Mouse (Mus musculus) intestine, embryonic 15.5 days (tissue): ENCODE data around the gene Gp1ba. TPM values are rescaled to one million over a fixed set of nuclear protein-coding genes. Genes with fewer than 3 reads are reported as not detected.

Experiments used
- ATAC-seq: fragments of 200-750 bp; cut with Nextera tagmentation; 2 replicates; pipeline ENCODE4 v1.8.0; 2017; ENCODE audit warnings: moderate TSS enrichment, moderate library complexity
- H3K27ac ChIP-seq: fragments of 300-500 bp; sonication (generic); 2 replicates; pipeline ENCODE4 v1.5.1; 2015; ENCODE audit warnings: mild to moderate bottlenecking, inconsistent platforms
- H3K27me3 ChIP-seq: fragments of 300-500 bp; sonication (generic); replicated peaks from 2 replicates; pipeline ENCODE4 v1.6.1; 2015; ENCODE audit warnings: inconsistent platforms
- H3K36me3 ChIP-seq: fragments of 300-500 bp; sonication (generic); 2 replicates; pipeline ENCODE4 v1.6.1; 2015; ENCODE audit warnings: inconsistent platforms
- H3K4me1 ChIP-seq: fragments of 300-500 bp; sonication (generic); replicated peaks from 2 replicates; pipeline ENCODE4 v1.6.1; 2015; ENCODE audit warnings: inconsistent platforms
- H3K4me2 ChIP-seq: fragments of 300-500 bp; sonication (generic); replicated peaks from 2 replicates; pipeline ENCODE4 v1.6.1; 2015; ENCODE audit warnings: mild to moderate bottlenecking, inconsistent platforms
- H3K4me3 ChIP-seq: fragments of 300-500 bp; sonication (generic); replicated peaks from 2 replicates; pipeline ENCODE4 v1.5.1; 2015; ENCODE audit warnings: inconsistent platforms
- H3K9ac ChIP-seq: fragments of 300-500 bp; sonication (generic); 2 replicates; pipeline ENCODE4 v1.6.1; 2015; ENCODE audit warnings: inconsistent platforms
- H3K9me3 ChIP-seq: fragments of 300-500 bp; sonication (generic); 2 replicates; pipeline ENCODE4 v1.6.1; 2016; ENCODE audit warnings: inconsistent platforms
- WGBS: fragments of 180-500 bp; shearing (Covaris S2); methylation state at CpG from one replicate; pipeline ENCODE4 v1.1.7; 2015; 5-methylcytosine and 5-hydroxymethylcytosine counted together
- polyA plus RNA-seq: library from polyadenylated mRNA; unstranded; fragments of >200 nt; fragmentation: Nextera tagmentation; extraction: Ambion mirVana; gene quantifications from 2 replicates; pipeline ENCODE4 v1.2.1, GENCODE M21; 2015

Gp1ba gene
- polyA plus RNA-seq, 1 experiment from 2014 or later: 0.24 TPM

DNA sequence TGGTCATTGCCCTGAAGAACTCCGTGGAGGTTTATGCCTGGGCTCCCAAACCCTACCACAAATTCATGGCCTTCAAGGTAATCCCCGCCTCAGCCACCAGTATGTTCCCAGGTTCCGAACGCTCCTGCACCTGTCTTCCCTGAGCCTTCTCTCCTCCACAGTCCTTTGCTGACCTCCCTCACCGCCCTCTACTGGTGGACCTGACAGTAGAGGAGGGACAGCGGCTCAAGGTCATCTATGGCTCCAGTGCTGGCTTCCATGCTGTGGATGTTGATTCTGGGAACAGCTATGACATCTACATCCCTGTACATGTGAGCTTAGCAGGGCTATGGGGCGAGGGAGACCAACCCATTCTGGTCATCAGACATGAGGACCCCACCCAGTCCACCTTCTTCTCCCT is 26.4 kb upstream of the Gp1ba start:
- Histone ChIP-seq H3K27me3 (no peaks in the 10 kb centered on the region), H3K9me3 (no peaks in the 10 kb centered on the region), H3K4me2 (no peak overlapping the region), H3K4me3 (no peak overlapping the region), H3K36me3 (peaks cover 39% of the 10 kb centered on the region), H3K4me1 (peaks cover 19% of the 10 kb centered on the region), H3K27ac (no peak overlapping the region), H3K9ac (no peak overlapping the region)
- 77% methylated on average over 7 of the region's 7 CpGs for WGBS
- ATAC-seq: no peak

DNA sequence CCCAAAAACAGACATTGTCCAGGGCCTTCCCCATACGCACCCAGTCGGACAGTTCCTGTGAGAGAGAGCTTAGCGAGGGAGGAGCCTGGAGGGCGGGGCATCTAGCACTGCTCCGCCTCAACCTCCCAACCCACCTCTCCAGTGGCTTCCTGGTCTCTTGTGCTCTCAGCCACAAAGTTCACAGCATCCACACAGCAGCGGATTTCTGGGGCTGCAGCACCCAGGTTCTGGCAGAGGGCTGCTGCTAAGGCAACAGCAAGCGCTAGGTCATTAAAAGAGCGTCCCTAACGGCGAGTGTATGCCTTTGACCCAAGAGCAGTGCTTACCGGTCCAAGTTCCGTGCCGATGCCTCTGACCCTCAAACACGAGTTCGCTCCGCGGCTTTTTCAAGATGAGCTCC is 23.8 kb upstream of the Gp1ba start:
- H3K4me1 ChIP-seq: peaks cover 19% of the 10 kb centered on the region
- H3K27ac ChIP-seq: peak overlapping the region; percentile 78
- peak overlapping the region; percentile 94 for H3K4me2 ChIP-seq
- H3K27me3 ChIP-seq: no peaks in the 10 kb centered on the region
- whole genome bisulfite sequencing: under 1% methylated on average over 17 of the region's 17 CpGs
- ATAC-seq: peak; percentile 95
- peak overlapping the region; percentile 54 for H3K9ac ChIP-seq
- H3K9me3 ChIP-seq: no peaks in the 10 kb centered on the region
- H3K36me3 ChIP-seq: peaks cover 15% of the 10 kb centered on the region
- peak overlapping the region; percentile 43 for H3K4me3 ChIP-seq

DNA sequence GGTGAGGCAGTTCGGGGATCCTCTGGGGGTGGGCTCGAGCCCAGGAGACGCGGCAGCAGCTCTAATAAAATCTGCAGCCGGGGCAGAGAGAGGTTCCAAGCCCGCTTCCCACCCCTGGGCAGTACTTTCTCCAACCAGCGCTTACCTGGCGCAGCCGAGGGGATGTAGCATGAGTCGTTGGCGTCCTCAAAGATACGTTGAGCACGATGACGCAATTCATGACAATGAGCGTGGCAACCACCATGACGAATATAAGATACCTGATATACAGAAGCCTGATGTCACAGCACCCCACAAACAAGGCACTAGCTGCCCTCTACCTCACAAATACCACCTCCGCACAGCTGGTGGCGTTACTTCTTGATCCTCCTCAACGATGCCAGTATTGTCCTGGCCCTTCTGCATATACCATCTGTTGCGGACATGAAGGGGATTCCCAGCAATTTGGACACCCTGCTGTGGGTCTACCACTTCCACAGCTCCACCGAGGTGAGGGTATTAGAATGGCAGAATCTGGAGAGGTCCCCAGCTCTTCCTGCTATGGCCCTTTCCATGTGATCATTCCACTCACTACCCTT is 23.3 kb upstream of the Gp1ba start, which contains the start of gene 4930544D05Rik:
Gene 4930544D05Rik (plus strand): TSS at position 333 of the 578 bp plus-strand sequence.
- Histone ChIP-seq H3K9ac (peak within 1 kb of the TSS; percentile 54), H3K27me3 (no peaks in the 10 kb centered on the region), H3K9me3 (no peaks in the 10 kb centered on the region), H3K27ac (peak within 1 kb of the TSS; percentile 78), H3K36me3 (peaks cover 12% of the 10 kb centered on the region), H3K4me2 (peak within 1 kb of the TSS; percentile 94), H3K4me1 (peaks cover 19% of the 10 kb centered on the region), H3K4me3 (peak within 1 kb of the TSS; percentile 43)
- peak; percentile 18; the same call in 1 of the 2 replicates for ATAC-seq
- 16% methylated on average over 21 of the region's 21 CpGs for WGBS

DNA sequence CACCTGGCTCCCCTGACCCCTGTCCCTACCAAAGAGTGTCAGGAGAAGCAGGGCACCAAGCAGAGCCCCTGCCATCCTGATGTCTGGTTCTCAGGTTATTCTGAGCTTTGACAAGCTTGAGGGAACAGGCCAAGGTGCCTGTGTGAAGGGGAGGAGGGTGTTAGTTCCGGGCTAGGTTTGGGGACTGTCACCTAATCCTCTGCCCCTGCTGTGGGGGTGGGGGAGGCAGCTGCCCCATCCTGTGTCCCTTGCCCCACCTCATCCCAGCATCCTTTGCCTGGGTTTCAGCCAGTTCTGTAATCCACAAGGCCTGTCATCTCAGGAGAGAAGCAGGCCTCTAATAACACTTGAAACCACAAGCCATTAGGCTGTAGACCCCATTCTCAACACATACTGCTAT is 19.8 kb upstream of the Gp1ba start, which contains the start of gene Chrne:
Gene Chrne (minus strand): TSS at position 116 of the 400 bp plus-strand sequence.
- WGBS: 48% methylated on average over 1 of the region's 1 CpGs
- Histone ChIP-seq H3K27ac (no peak within 1 kb of the TSS), H3K4me2 (no peak within 1 kb of the TSS), H3K36me3 (no peaks in the 10 kb centered on the region), H3K9ac (no peak within 1 kb of the TSS), H3K9me3 (no peaks in the 10 kb centered on the region), H3K27me3 (no peaks in the 10 kb centered on the region), H3K4me1 (peaks cover 25% of the 10 kb centered on the region), H3K4me3 (no peak within 1 kb of the TSS)
- ATAC-seq: no peak

DNA sequence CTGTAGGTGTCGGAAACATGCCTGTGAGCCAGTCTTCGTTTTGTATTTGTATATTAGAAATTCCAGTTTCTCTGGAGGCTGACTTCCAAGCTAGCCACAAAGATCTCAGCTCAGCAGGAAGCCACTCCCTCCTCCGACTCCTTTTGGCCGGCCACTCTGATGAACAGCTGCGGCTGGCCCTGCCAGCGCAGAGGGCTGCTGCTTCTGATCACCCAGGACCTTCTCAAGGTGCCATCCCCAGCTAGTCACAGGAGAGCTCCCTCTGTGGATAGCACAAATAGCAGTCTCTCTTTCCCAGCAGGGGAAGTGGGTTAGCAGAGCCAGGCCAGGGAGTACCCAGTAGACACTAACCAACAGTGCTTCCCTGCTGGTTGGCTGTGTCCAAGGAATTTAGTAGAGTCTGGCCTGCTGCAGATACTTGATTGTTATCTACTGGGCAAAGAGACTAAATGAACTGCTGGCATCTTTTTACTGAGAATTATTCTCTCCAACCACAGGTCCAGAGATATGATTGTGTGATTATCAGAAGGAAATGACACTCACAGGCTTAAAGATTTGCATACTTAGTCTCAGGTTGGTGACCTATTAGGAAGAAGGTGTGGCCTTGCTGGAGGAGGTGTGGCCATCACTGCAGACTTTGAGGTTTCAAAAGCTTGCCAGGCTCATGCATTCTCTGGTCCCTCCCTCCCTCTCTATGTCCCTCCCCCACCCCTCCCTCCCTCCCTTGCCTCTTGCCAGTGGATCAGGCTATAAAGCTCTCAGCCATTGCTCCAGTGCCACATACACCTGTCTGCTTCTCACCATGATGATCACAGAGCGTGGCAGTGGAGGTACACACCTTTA is 16.7 kb upstream of the Gp1ba start:
- no peaks in the 10 kb centered on the region for H3K27me3 ChIP-seq
- peak; percentile 61 for ATAC-seq
- peaks cover 6% of the 10 kb centered on the region; the same call in 1 of the 2 replicates for H3K4me1 ChIP-seq
- WGBS: 34% methylated on average over 7 of the region's 7 CpGs
- peak overlapping the region; percentile 28; the same call in 1 of the 2 replicates for H3K9ac ChIP-seq
- H3K36me3 ChIP-seq: no peaks in the 10 kb centered on the region
- H3K4me2 ChIP-seq: no peak overlapping the region
- peak overlapping the region; percentile 62; the same call in 1 of the 2 replicates for H3K27ac ChIP-seq
- no peak overlapping the region for H3K4me3 ChIP-seq
- no peaks in the 10 kb centered on the region for H3K9me3 ChIP-seq

DNA sequence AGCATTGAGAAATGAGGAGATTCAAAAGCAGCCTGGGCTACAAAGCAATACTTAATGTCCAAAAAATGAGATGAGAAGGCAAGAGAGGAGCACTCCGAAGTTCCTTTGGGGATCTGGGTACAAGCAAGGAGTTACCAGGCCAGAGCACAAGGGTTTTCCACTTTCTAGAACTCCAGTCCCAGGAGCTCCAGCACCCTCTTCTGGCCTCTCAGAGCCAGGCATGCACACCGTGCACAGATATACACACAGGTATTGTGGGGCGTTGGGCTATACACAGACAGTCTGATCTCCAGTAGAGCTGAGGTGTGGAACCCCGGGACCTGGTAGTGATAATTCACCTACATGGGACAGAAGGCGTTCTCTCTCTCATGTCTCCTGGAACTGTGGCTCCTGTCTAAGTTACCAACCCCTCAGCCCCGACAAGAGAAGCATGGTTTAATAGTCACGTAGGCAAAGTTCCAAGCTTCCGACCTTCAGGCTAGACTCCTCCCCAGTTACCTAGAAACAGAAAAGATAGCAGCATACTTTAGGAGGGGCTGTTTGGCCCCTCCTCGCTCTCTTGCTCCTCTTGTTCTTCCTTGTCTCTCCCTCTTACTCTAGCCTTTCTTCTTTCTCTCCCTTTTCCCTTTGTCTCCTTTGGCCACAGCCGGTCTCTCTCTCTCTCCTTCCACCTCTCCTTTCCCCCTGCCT is 15.7 kb upstream of the Gp1ba start:
- Histone ChIP-seq H3K9me3 (no peaks in the 10 kb centered on the region), H3K9ac (no peak overlapping the region), H3K36me3 (no peaks in the 10 kb centered on the region), H3K4me1 (peaks cover 6% of the 10 kb centered on the region; the same call in 1 of the 2 replicates), H3K4me2 (no peak overlapping the region; the same call in 1 of the 2 replicates), H3K27me3 (no peaks in the 10 kb centered on the region), H3K27ac (no peak overlapping the region), H3K4me3 (no peak overlapping the region)
- ATAC-seq: peak; percentile 51
- 72% methylated on average over 10 of the region's 10 CpGs for WGBS

DNA sequence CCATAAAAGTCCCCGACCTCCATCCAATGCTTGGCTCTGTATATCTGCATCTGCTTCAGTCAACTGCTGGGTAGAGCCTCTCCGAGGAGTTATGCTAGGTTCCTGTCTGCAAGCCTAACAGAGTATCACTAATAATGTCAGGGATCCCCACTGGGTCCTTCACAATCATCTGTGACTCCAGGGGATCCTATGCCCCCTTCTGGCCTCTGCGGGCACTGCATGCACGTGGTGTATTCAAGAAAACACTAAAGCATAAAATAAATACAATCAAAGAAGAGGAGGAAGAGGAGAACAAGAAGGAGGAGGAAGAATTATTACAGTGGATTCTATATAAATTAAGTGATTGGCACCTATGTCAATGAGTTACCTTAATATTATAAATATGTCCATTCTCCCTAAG is 13.4 kb upstream of the Gp1ba start:
- Histone ChIP-seq H3K36me3 (no peaks in the 10 kb centered on the region), H3K27ac (no peak overlapping the region), H3K4me3 (no peak overlapping the region), H3K4me2 (no peak overlapping the region), H3K27me3 (no peaks in the 10 kb centered on the region), H3K9me3 (no peaks in the 10 kb centered on the region), H3K4me1 (peaks cover 6% of the 10 kb centered on the region; the same call in 1 of the 2 replicates), H3K9ac (no peak overlapping the region)
- ATAC-seq: no peak
- 47% methylated on average over 4 of the region's 4 CpGs for WGBS

DNA sequence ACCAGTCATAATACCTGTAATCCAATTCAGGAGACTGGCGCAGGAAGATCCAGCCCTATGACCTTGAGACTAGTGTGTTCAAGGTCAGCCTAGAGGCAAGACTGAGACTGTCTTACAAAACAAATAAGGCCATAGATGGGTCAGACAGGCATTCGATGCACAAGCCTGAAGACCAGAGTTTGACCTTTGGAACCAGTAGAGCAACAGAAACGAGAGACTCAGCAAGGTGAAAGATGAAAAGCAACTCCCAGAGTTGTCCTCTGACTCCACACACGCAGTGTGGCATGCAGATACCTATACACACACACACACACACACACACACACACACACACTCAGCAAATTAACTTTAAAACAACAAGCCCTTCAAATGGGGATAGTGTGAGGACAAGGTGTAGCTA is 12.0 kb upstream of the Gp1ba start:
- 54% methylated on average over 4 of the region's 4 CpGs for WGBS
- ATAC-seq: no peak
- Histone ChIP-seq H3K4me3 (no peak overlapping the region), H3K4me2 (no peak overlapping the region), H3K4me1 (peaks cover 3% of the 10 kb centered on the region; the same call in 1 of the 2 replicates), H3K9me3 (no peaks in the 10 kb centered on the region), H3K27me3 (no peaks in the 10 kb centered on the region), H3K27ac (no peak overlapping the region), H3K36me3 (no peaks in the 10 kb centered on the region), H3K9ac (no peak overlapping the region)

DNA sequence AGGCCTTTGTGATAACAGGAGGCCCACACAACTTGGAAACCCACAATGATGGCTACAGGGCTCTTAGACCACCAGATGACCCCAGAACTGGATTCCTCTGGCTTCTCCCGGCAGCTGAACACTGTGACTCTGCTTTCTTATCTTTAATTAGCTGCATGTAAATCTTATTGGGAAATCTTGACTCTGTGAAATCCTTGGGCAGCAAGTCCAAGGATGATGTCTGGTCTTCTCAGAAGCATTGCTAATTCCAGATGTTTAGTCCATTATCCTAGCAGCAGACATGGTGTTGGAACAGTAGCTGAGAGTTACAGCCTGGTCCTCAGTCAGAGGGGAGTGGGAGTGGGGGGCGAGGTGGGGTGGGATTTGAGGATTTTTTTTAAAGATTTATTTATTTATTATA is 10.5 kb upstream of the Gp1ba start:
- no peak overlapping the region for H3K9ac ChIP-seq
- H3K36me3 ChIP-seq: no peaks in the 10 kb centered on the region
- WGBS: 60% methylated on average over 2 of the region's 2 CpGs
- no peaks in the 10 kb centered on the region for H3K4me1 ChIP-seq
- H3K4me2 ChIP-seq: no peak overlapping the region
- H3K4me3 ChIP-seq: no peak overlapping the region
- H3K27ac ChIP-seq: no peak overlapping the region
- no peaks in the 10 kb centered on the region for H3K9me3 ChIP-seq
- no peak for ATAC-seq
- H3K27me3 ChIP-seq: no peaks in the 10 kb centered on the region

DNA sequence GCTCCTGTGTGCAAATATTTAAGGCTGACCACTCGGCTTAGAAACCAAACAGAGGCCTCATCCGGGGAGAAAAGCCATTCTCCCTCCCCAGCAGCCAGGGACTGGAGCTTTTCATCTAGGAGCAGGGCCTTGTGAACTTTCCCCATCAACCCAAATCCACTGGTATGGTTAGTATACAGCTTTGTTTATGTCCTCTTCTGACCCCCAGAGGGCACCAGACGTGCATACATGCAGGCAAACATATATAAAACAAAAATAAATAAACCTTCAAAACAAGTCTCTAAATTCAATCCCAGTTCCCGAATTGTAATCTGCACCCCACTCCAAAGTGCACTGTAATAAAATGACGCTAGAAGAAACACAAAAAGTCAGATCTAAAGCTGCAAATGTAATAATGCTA is 9.4 kb upstream of the Gp1ba start:
- H3K36me3 ChIP-seq: no peaks in the 10 kb centered on the region
- no peaks in the 10 kb centered on the region for H3K27me3 ChIP-seq
- no peak overlapping the region for H3K27ac ChIP-seq
- ATAC-seq: no peak
- no peak overlapping the region for H3K9ac ChIP-seq
- H3K4me2 ChIP-seq: no peak overlapping the region
- 48% methylated on average over 5 of the region's 5 CpGs for WGBS
- H3K4me1 ChIP-seq: no peaks in the 10 kb centered on the region
- H3K9me3 ChIP-seq: no peaks in the 10 kb centered on the region
- H3K4me3 ChIP-seq: no peak overlapping the region

DNA sequence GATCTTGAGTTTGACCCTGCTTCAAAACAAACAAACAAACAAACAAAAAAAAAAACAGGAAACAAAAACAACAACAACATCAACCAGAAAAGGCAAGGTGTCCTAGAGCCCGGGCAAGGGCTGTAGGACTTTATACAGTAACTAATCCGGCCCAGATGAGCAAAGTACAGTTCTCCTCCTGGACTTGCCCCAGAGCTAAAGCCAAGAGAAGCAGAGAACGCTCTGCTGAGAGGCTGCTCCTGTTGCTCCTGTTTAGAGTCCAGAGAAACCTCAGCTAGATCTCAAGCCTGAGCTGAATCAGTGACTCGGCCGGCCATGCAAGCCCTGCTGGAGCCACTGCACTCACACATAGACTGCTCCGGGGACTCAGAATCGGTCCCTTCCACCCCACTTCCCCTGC is 8.8 kb upstream of the Gp1ba start:
- peak; percentile 47; the same call in 1 of the 2 replicates for ATAC-seq
- Histone ChIP-seq H3K27me3 (no peaks in the 10 kb centered on the region), H3K4me2 (no peak overlapping the region), H3K27ac (no peak overlapping the region), H3K4me3 (no peak overlapping the region), H3K36me3 (no peaks in the 10 kb centered on the region), H3K9ac (no peak overlapping the region), H3K4me1 (no peaks in the 10 kb centered on the region), H3K9me3 (no peaks in the 10 kb centered on the region)
- WGBS: 74% methylated on average over 7 of the region's 7 CpGs

DNA sequence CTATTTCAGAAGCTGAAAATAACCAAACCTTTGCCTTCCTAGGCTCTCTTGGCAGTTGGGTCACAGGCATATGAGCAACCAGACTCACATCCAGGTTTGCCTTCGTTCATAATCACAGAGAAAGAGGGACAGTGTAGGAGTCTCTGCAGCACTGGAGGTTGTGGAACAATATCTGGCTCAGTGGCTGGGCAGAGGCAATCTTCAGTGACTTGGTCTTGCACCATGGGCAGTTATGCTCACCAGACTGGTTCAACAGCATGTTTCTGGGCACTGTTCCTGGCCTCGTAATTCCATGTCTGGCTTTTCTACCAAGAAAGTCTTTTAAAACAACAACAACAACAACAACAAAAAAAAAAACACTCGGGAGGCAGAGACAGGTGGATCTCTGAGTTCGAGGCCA is 3.3 kb upstream of the Gp1ba start:
- ATAC-seq: no peak

More for the DNA sequence above, 3.3 kb upstream of the Gp1ba start:
- H3K27me3 ChIP-seq: no peaks in the 10 kb centered on the region
- no peaks in the 10 kb centered on the region for H3K4me1 ChIP-seq
- no peak overlapping the region for H3K9ac ChIP-seq
- no peak overlapping the region for H3K27ac ChIP-seq
- no peaks in the 10 kb centered on the region for H3K9me3 ChIP-seq
- H3K4me2 ChIP-seq: no peak overlapping the region
- H3K36me3 ChIP-seq: no peaks in the 10 kb centered on the region
- H3K4me3 ChIP-seq: no peak overlapping the region
- WGBS: 80% methylated on average over 4 of the region's 4 CpGs
